Mouse (Mus musculus) kidney, embryonic 14.5 days (tissue): ENCODE data around the gene Dnah1. TPM values are rescaled to one million over a fixed set of nuclear protein-coding genes. Genes with fewer than 3 reads are reported as not detected.

Experiments
- ATAC-seq: fragments of 200-750 bp; cut with Nextera tagmentation; 2 replicates; pipeline ENCODE4 v1.8.0; 2017; ENCODE audit warnings: moderate number of reproducible peaks, mild to moderate bottlenecking, moderate TSS enrichment, moderate library complexity; ENCODE audit not compliant: low FRiP score, low TSS enrichment
- H3K27ac ChIP-seq: fragments of 300-500 bp; sonication (generic); 2 replicates; pipeline ENCODE4 v1.5.1; 2014; ENCODE audit warnings: low read depth, mild to moderate bottlenecking, low read length, moderate library complexity, mixed read lengths
- H3K27me3 ChIP-seq: fragments of 300-500 bp; sonication (generic); 2 replicates; pipeline ENCODE4 v1.6.1; 2014; ENCODE audit warnings: mild to moderate bottlenecking, low read length; ENCODE audit not compliant: control insufficient read depth, insufficient read depth
- H3K36me3 ChIP-seq: fragments of 300-500 bp; sonication (generic); 2 replicates; pipeline ENCODE4 v1.6.1; 2014; ENCODE audit warnings: low read length, mixed read lengths; ENCODE audit not compliant: control insufficient read depth, insufficient read depth
- H3K4me1 ChIP-seq: fragments of 300-500 bp; sonication (generic); 2 replicates; pipeline ENCODE4 v1.6.1; 2014; ENCODE audit warnings: low read length, mixed read lengths; ENCODE audit not compliant: control insufficient read depth, insufficient read depth
- H3K4me2 ChIP-seq: fragments of 300-500 bp; sonication (generic); replicated peaks from 2 replicates; pipeline ENCODE4 v1.6.1; 2014; ENCODE audit warnings: low read depth, mild to moderate bottlenecking, low read length
- H3K4me3 ChIP-seq: fragments of 300-500 bp; sonication (generic); 2 replicates; pipeline ENCODE4 v1.5.1; 2014; ENCODE audit warnings: mild to moderate bottlenecking, low read length
- H3K9ac ChIP-seq: fragments of 300-500 bp; sonication (generic); 2 replicates; pipeline ENCODE4 v1.6.1; 2014; ENCODE audit warnings: low read depth, mild to moderate bottlenecking, low read length, moderate library complexity
- H3K9me3 ChIP-seq: fragments of 300-500 bp; sonication (generic); 2 replicates; pipeline ENCODE4 v1.6.1; 2016; ENCODE audit warnings: low read length; ENCODE audit not compliant: control insufficient read depth
- WGBS: fragments of 180-500 bp; shearing (Covaris S2); extraction: QIAGEN DNeasy Blood & Tissue Kit; methylation state at CpG from one replicate; pipeline ENCODE4 v1.1.7; 2014; 5-methylcytosine and 5-hydroxymethylcytosine counted together
- polyA plus RNA-seq: library from polyadenylated mRNA; unstranded; fragments of >200 nt; fragmentation: Nextera tagmentation; extraction: Ambion mirVana; gene quantifications from 2 replicates; pipeline ENCODE4 v1.2.1, GENCODE M21; 2014

Gene Dnah1
- polyA plus RNA-seq, 1 experiment from 2014 or later = 9.0 TPM

DNA sequence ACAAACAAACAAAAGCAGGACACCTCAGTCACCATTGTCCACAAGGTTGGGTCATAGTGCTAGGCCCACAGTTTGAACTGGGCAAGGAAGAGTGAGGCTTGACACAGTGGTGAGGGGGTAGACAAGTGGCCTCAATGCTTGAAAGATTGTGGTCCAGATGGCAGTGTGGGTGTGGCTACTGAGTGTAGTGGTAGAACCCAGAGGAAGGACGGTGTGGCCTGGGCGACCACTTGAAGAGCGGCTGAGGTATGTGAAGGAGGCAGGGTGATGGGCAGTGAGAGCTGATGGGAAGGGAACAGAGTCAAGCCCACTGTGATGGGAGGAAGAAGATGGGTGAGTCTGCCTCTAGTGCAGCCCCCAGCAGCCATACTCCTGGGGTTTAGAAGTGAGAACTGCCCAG lies 109.0 kb downstream of the Dnah1 start:
- Histone ChIP-seq H3K9me3 (no peaks in the 10 kb centered on the region), H3K9ac (no peak overlapping the region), H3K27me3 (no peaks in the 10 kb centered on the region), H3K4me1 (peaks cover 3% of the 10 kb centered on the region; the same call in 1 of the 2 replicates), H3K4me3 (no peak overlapping the region), H3K27ac (no peak overlapping the region), H3K4me2 (no peak overlapping the region), H3K36me3 (no peaks in the 10 kb centered on the region)
- no peak for ATAC-seq
- WGBS = 86% methylated on average over 3 of the region's 3 CpGs

DNA sequence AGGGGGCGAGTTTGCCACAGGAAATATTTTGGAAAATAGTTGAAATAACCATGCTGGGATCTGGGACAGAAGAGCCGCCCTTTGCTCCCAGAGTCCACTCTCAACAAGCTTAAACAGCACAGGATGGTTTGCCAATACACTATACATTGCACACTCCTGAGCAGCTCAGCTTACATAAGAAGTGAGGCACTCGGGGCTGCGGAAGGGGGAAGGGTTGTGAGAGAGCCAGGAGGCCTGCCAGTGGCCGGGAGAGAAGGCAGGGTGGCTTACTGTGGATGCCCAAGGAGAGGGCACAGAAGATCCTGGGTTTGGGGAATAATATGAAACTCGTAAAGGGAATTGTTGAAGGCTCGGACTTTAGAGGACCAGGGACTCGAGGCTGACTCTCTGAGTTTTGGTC lies 109.8 kb downstream of the Dnah1 start:
- 70% methylated on average over 8 of the region's 8 CpGs for WGBS
- no peak for ATAC-seq
- Histone ChIP-seq H3K4me2 (no peak overlapping the region), H3K36me3 (no peaks in the 10 kb centered on the region), H3K4me3 (no peak overlapping the region), H3K27me3 (no peaks in the 10 kb centered on the region), H3K9me3 (no peaks in the 10 kb centered on the region), H3K27ac (no peak overlapping the region), H3K9ac (no peak overlapping the region), H3K4me1 (peaks cover 3% of the 10 kb centered on the region; the same call in 1 of the 2 replicates)

DNA sequence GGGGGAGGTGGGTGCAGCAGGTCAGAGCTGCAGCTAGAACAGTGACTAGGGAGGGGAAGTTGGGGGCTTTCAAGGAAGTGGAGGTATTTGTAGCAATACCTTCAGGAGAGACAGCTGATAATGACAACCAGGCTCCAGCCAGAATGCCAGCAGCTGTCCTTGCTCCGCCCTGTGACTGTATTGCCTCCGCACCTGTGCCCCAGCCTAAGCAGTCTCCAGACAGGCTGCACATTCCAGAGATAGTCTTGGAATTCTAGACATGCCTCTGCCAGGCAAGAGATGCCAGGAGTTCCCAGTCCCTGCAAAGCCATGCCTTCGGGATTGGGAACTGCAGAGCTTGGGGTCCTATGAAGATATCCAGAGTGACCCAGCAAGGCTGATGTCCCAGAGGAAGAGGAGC lies 111.2 kb downstream of the Dnah1 start:
- ATAC-seq = no peak
- WGBS = 85% methylated on average over 3 of the region's 3 CpGs
- no peak overlapping the region for H3K4me2 ChIP-seq

DNA sequence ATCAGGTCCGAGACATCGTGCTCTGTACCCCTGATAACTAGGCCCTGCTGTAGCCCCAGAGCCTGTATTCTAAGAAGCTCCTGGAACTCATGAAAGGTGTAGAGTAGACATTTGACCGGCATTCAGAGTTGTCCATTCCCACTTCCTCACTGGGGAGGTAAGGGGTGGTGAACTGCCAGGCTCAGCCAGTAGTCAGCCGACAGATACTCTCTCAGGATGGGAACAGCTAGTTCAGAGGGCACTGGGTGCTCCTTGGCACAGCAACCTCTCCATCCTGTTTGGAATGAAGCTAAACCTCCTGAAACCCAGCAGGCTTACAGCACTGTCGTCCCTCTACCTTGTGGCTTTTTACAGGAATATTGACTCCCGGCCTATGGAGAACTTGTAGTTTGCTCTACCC lies 111.8 kb downstream of the Dnah1 start:
- H3K9ac ChIP-seq = no peak overlapping the region
- H3K4me1 ChIP-seq = no peaks in the 10 kb centered on the region
- H3K27ac ChIP-seq = no peak overlapping the region
- ATAC-seq = no peak
- H3K4me3 ChIP-seq = no peak overlapping the region
- H3K9me3 ChIP-seq = no peaks in the 10 kb centered on the region
- whole genome bisulfite sequencing = 84% methylated on average over 6 of the region's 6 CpGs
- no peaks in the 10 kb centered on the region for H3K36me3 ChIP-seq
- H3K4me2 ChIP-seq = no peak overlapping the region
- no peaks in the 10 kb centered on the region for H3K27me3 ChIP-seq

More for the DNA sequence above, 111.2 kb downstream of the Dnah1 start:
- H3K4me1 ChIP-seq = peaks cover 3% of the 10 kb centered on the region; the same call in 1 of the 2 replicates
- H3K27me3 ChIP-seq = no peaks in the 10 kb centered on the region
- no peak overlapping the region for H3K27ac ChIP-seq
- H3K4me3 ChIP-seq = no peak overlapping the region
- H3K9me3 ChIP-seq = no peaks in the 10 kb centered on the region
- H3K9ac ChIP-seq = no peak overlapping the region
- no peaks in the 10 kb centered on the region for H3K36me3 ChIP-seq

Other genes starting within 250 kb of the Dnah1 start
- gene Smim4, start 194.9 kb downstream of the Dnah1 start, polyA plus RNA-seq = 98.5 and 124 TPM in 2 replicates
- 377 and 517 TPM in 2 replicates for gene Nt5dc2, start 192.8 kb downstream of the Dnah1 start, polyA plus RNA-seq
- gene Stab1, start 155.3 kb downstream of the Dnah1 start, polyA plus RNA-seq = 39.8 and 41.1 TPM in 2 replicates
- 3.0 and 3.9 TPM in 2 replicates for gene Tnnc1, start 115.6 kb downstream of the Dnah1 start, polyA plus RNA-seq
- gene Nisch, start 107.0 kb downstream of the Dnah1 start, polyA plus RNA-seq = 259 and 375 TPM in 2 replicates
- 0.56 and 0.64 TPM in 2 replicates for gene Sema3g, start 106.0 kb downstream of the Dnah1 start, polyA plus RNA-seq
- gene Phf7, start 72.6 kb downstream of the Dnah1 start, polyA plus RNA-seq = 12.4 and 14.7 TPM in 2 replicates
- 60.0 and 90.3 TPM in 2 replicates for gene Bap1, start 72.4 kb downstream of the Dnah1 start, polyA plus RNA-seq
- gene Capn7, start 12.7 kb upstream of the Dnah1 start, polyA plus RNA-seq = 27.4 and 49.8 TPM in 2 replicates
- 6.7 and 14.3 TPM in 2 replicates for gene Sh3bp5, start 112.2 kb upstream of the Dnah1 start, polyA plus RNA-seq
- gene Eaf1, start 170.5 kb upstream of the Dnah1 start, polyA plus RNA-seq = 14.7 and 29.0 TPM in 2 replicates
- gene Mettl6, start 171.1 kb upstream of the Dnah1 start, polyA plus RNA-seq = 56.0 and 62.4 TPM in 2 replicates